Mouse (Mus musculus) forebrain, embryonic 10.5 days (tissue): ENCODE results near the gene Kctd2. TPM values are rescaled to one million over a fixed set of nuclear protein-coding genes. Genes with fewer than 3 reads are reported as not detected.

Source experiments
- DNase-seq: peaks from one replicate; pipeline ENCODE4 v3.0.0-alpha.2; 2017; ENCODE audit warnings: low spot score; ENCODE audit errors: extremely low spot score
- H3K27ac ChIP-seq: fragments of 300-500 bp; sonication (generic); 2 replicates; pipeline ENCODE4 v1.5.1; 2016; ENCODE audit warnings: mild to moderate bottlenecking
- H3K27me3 ChIP-seq: fragments of 300-500 bp; sonication (generic); 2 replicates; pipeline ENCODE4 v1.6.1; 2016; ENCODE audit warnings: mild to moderate bottlenecking; ENCODE audit not compliant: poor library complexity, severe bottlenecking
- H3K36me3 ChIP-seq: fragments of 300-500 bp; sonication (generic); replicated peaks from 2 replicates; pipeline ENCODE4 v1.6.1; 2016; ENCODE audit warnings: mild to moderate bottlenecking, moderate library complexity
- H3K4me1 ChIP-seq: fragments of 300-500 bp; sonication (generic); 2 replicates; pipeline ENCODE4 v1.6.1; 2016
- H3K4me3 ChIP-seq: fragments of 300-500 bp; sonication (generic); 2 replicates; pipeline ENCODE4 v1.5.1; 2016; ENCODE audit warnings: mild to moderate bottlenecking, moderate library complexity
- H3K9me3 ChIP-seq: fragments of 300-500 bp; sonication (generic); 2 replicates; pipeline ENCODE4 v1.6.1; 2016; ENCODE audit warnings: mild to moderate bottlenecking, moderate library complexity
- WGBS: fragments of 180-500 bp; shearing (Covaris S2); methylation state at CpG from one replicate; pipeline ENCODE4 v1.1.7; 2016; 5-methylcytosine and 5-hydroxymethylcytosine counted together
- polyA plus RNA-seq: library from polyadenylated mRNA; unstranded; fragments of >200 nt; fragmentation: Nextera tagmentation; extraction: Ambion mirVana; gene quantifications from 2 replicates; pipeline ENCODE4 v1.2.1, GENCODE M21; 2016

The Kctd2 gene
- polyA plus RNA-seq, 1 experiment from 2014 or later: 8.9 TPM

DNA sequence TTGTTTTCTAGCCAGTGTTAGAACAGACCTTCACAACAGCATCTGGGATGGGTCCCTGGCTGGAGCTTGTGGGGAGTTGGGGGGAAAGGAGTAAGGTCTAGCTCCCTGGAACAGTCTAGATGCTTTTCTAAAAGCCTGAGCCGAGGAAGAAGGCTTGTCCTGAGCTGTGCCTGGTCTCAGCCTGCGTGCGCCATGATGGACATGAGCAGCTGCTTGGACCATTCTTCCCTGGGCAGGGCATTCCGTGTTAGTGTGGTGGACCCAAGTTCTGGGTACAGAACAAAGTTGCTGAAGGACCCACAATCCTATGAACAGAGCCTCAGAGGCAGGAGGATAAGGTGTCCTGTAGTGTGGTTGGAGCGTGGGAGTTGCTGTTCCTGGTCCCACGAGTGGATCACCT, 10.6 kb downstream of the Kctd2 start:
- Histone ChIP-seq H3K36me3 (peaks cover 80% of the 10 kb centered on the region), H3K4me1 (peaks cover 24% of the 10 kb centered on the region), H3K27ac (no peak overlapping the region), H3K9me3 (no peaks in the 10 kb centered on the region), H3K27me3 (no peaks in the 10 kb centered on the region), H3K4me3 (no peak overlapping the region)
- WGBS: 94% methylated on average over 6 of the region's 6 CpGs
- no peak for DNase-seq

DNA sequence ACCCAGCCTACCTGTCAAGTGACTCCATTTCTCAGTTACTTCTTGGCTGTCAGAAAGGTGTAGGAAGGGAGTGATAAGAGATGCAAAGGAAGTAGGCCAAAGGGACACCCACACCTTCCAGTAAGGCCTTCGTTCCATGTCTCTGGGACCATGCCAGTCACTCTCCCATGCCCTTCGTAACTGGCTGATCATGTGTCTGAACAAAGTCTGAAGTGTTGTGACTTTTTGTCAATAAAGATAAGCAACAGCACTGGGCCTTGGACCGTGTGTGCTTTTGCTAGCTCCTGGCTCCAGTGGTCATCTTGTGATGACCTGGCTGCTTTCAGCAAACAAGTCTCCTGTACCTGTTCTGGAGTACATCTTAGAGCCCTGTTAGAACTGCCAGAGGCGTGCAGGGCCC, 12.9 kb downstream of the Kctd2 start:
- H3K4me3 ChIP-seq: no peak overlapping the region
- DNase-seq: no peak
- 86% methylated on average over 4 of the region's 4 CpGs for WGBS

DNA sequence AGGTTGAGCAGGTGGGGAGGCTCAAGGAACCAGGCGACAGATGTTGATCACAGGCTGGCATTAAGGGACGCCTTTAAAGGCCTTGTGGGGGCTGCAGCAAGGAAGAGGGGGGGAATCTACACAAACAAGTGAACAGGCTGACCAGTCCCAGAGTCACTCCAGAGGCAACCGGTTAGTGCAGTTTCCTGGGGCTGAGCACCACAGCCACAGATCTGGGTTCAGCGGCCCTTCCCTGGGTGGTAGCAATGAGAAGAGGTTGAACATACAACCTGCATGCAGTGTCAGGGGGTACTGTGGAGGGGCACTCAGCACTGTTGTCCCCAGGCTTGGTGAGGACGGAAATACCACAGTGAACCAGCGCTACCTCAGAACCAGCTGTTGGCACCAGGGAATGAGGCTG, 13.4 kb downstream of the Kctd2 start:
- 84% methylated on average over 6 of the region's 6 CpGs for WGBS
- Histone ChIP-seq H3K4me3 (no peak overlapping the region), H3K9me3 (no peaks in the 10 kb centered on the region), H3K4me1 (peaks cover 24% of the 10 kb centered on the region), H3K27ac (peak overlapping the region; percentile 40), H3K36me3 (peaks cover 54% of the 10 kb centered on the region), H3K27me3 (no peaks in the 10 kb centered on the region)
- DNase-seq: no peak

More for the DNA sequence above, 12.9 kb downstream of the Kctd2 start:
- Histone ChIP-seq H3K27ac (0 out of 2 replicates have a peak overlapping the region, but pooled peaks have one; percentile 40), H3K9me3 (no peaks in the 10 kb centered on the region), H3K4me1 (peaks cover 30% of the 10 kb centered on the region), H3K27me3 (no peaks in the 10 kb centered on the region), H3K36me3 (peaks cover 58% of the 10 kb centered on the region)

- H3K4me1 ChIP-seq: peaks cover 22% of the 10 kb centered on the region
- H3K27me3 ChIP-seq: no peaks in the 10 kb centered on the region
- H3K9me3 ChIP-seq: peaks cover 7% of the 10 kb centered on the region; the same call in 1 of the 2 replicates
- peaks cover 30% of the 10 kb centered on the region for H3K36me3 ChIP-seq
- DNase-seq: peak; percentile 58
- peak overlapping the region; percentile 47 for H3K4me3 ChIP-seq
- H3K27ac ChIP-seq: peak overlapping the region; percentile 86
- 4% methylated on average over 31 of the region's 31 CpGs for WGBS
Observed at GRCm38 (mm10) chr11:115435596-115436337, 15.8 kb downstream of the Kctd2 start.

GRCm38 (mm10) chr11:115437571-115438122, 17.7 kb downstream of the Kctd2 start:
- H3K4me3 ChIP-seq: no peak overlapping the region
- peaks cover 11% of the 10 kb centered on the region for H3K36me3 ChIP-seq
- peaks cover 7% of the 10 kb centered on the region; the same call in 1 of the 2 replicates for H3K9me3 ChIP-seq
- H3K4me1 ChIP-seq: peaks cover 31% of the 10 kb centered on the region
- peaks cover 9% of the 10 kb centered on the region; the same call in 1 of the 2 replicates for H3K27me3 ChIP-seq
- no peak for DNase-seq
- H3K27ac ChIP-seq: no peak overlapping the region
- whole genome bisulfite sequencing: 84% methylated on average over 5 of the region's 5 CpGs

DNA sequence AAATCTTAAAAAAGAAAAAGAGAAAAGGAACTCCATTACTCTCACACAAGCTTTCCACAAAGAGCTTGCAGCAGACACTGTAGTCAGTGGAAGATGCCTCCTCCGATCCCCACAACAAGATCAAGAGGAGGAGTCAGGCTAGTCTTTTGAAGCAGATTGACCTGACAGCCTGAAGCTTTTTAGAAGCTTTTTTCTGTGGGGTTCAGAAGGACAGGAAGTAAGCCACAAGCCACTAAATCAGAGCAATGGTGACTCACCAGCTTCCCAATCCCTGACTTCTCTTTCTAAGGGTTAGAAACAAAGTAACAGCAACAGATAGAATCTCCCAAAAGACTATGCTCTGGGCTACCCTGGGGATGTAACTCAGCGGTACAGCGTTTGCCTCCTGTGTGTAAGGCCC, 19.4 kb downstream of the Kctd2 start:
- Histone ChIP-seq H3K27me3 (peaks cover 9% of the 10 kb centered on the region; the same call in 1 of the 2 replicates), H3K36me3 (no peaks in the 10 kb centered on the region), H3K4me3 (no peak overlapping the region), H3K9me3 (peaks cover 7% of the 10 kb centered on the region; the same call in 1 of the 2 replicates), H3K27ac (no peak overlapping the region), H3K4me1 (peaks cover 31% of the 10 kb centered on the region)
- 85% methylated on average over 3 of the region's 3 CpGs for WGBS
- DNase-seq: no peak

DNA sequence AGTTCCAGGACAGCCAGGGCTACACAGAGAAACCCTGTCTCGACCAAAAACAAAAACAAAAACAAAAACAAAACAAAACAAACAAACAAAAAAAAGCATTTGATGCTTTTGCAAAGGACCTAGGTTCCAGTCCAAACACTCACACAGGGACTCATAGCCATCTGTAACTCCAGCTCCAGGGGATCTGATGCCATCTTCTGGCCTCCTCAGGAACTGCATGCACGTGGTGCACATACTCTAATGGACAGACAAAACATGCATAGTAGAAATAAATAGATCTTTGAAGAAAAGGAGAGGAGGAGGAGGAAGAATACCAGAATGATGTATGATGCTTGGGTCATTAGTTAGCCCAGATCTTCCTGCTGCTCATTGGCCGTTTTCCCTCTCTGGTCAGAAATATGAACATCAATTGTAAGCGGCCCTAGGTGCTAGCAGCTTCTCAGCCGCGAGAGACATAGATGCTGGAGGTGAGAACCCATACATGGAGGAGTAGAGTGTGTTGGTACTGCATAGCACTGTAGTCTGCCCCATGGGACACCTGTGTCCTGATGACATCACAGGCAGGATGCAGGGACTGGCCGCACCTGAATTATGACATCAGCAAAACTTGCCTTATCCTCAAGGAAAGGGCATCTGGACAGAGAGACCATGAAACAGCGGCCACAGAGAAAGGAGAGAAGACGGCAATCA, 20.1 kb downstream of the Kctd2 start, which contains the start of gene Trim80:
Trim80 (plus strand) TSS at position 640 of the 690 bp plus-strand sequence.
- Histone ChIP-seq H3K4me3 (no peak within 1 kb of the TSS), H3K27me3 (peaks cover 9% of the 10 kb centered on the region; the same call in 1 of the 2 replicates), H3K9me3 (peaks cover 7% of the 10 kb centered on the region; the same call in 1 of the 2 replicates), H3K4me1 (peaks cover 27% of the 10 kb centered on the region), H3K36me3 (no peaks in the 10 kb centered on the region), H3K27ac (no peak within 1 kb of the TSS; the same call in 1 of the 2 replicates)
- DNase-seq: no peak
- WGBS: 96% methylated on average over 9 of the region's 9 CpGs

DNA sequence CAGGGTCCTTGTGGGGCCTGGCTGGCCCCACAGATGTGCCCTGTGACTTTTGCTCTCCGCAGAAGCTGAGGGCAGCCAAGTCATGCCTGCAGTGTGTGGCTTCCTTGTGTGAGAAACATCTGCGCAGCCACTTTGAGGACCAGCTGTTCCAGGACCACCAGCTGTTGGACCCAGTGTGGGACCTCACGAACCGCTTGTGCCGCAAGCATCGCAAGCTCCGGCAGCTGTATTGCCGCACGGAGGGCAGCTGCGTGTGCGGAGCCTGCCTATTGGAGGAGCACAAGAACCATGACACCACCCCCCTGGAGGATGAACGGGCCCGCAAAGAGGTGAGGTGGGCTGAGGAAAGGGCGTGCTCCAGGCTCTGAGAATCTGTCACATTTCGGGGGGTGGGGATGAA, 21.5 kb downstream of the Kctd2 start:
- Histone ChIP-seq H3K27ac (no peak overlapping the region; the same call in 1 of the 2 replicates), H3K27me3 (peaks cover 14% of the 10 kb centered on the region; the same call in 1 of the 2 replicates), H3K4me3 (no peak overlapping the region), H3K9me3 (peaks cover 7% of the 10 kb centered on the region; the same call in 1 of the 2 replicates), H3K4me1 (peaks cover 13% of the 10 kb centered on the region), H3K36me3 (no peaks in the 10 kb centered on the region)
- no peak for DNase-seq
- WGBS: 53% methylated on average over 15 of the region's 15 CpGs

DNA sequence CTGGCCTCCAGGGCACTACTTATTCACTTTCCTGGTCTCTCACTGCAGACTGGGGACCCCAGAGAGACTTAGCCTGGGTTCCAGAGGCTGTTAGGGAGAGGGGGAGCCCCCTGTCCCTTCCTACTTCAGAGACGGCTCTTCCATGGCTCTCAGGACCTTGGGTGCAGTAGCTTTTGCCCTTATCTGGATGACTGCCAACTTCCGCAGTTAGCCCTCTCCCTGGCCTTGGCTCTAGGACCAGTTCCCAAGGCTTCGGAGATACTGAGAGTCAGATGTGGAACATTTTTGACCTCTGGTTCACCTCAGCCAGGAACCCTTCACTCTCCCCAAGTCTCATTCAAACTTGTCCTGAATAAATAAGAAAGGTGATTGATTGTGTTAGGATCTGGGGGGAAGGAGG, 27.0 kb downstream of the Kctd2 start:
- Histone ChIP-seq H3K27ac (no peak overlapping the region), H3K4me3 (no peak overlapping the region), H3K9me3 (no peaks in the 10 kb centered on the region), H3K27me3 (peaks cover 9% of the 10 kb centered on the region; the same call in 1 of the 2 replicates), H3K36me3 (no peaks in the 10 kb centered on the region), H3K4me1 (peaks cover 33% of the 10 kb centered on the region)
- 93% methylated on average over 3 of the region's 3 CpGs for WGBS
- DNase-seq: no peak

GRCm38 (mm10) chr11:115447321-115447885, 27.5 kb downstream of the Kctd2 start:
- H3K4me3 ChIP-seq: no peak overlapping the region

GRCm38 (mm10) chr11:115448075-115448474, 28.1 kb downstream of the Kctd2 start:
- no peak overlapping the region for H3K4me3 ChIP-seq
- 89% methylated on average over 16 of the region's 16 CpGs for WGBS
- H3K36me3 ChIP-seq: no peaks in the 10 kb centered on the region
- H3K27me3 ChIP-seq: peaks cover 9% of the 10 kb centered on the region; the same call in 1 of the 2 replicates
- 0 out of 2 replicates have a peak overlapping the region, but pooled peaks have one; percentile 16 for H3K27ac ChIP-seq
- no peak for DNase-seq
- H3K9me3 ChIP-seq: no peaks in the 10 kb centered on the region
- H3K4me1 ChIP-seq: peaks cover 33% of the 10 kb centered on the region

More at GRCm38 (mm10) chr11:115447321-115447885, 27.5 kb downstream of the Kctd2 start:
- Histone ChIP-seq H3K27me3 (peaks cover 9% of the 10 kb centered on the region; the same call in 1 of the 2 replicates), H3K27ac (0 out of 2 replicates have a peak overlapping the region, but pooled peaks have one; percentile 16), H3K36me3 (no peaks in the 10 kb centered on the region), H3K4me1 (peaks cover 33% of the 10 kb centered on the region), H3K9me3 (no peaks in the 10 kb centered on the region)
- no peak for DNase-seq
- 91% methylated on average over 11 of the region's 11 CpGs for WGBS

- Histone ChIP-seq H3K9me3 (no peaks in the 10 kb centered on the region), H3K36me3 (no peaks in the 10 kb centered on the region), H3K4me1 (peaks cover 33% of the 10 kb centered on the region), H3K27ac (0 out of 2 replicates have a peak overlapping the region, but pooled peaks have one; percentile 26), H3K4me3 (no peak overlapping the region), H3K27me3 (peaks cover 9% of the 10 kb centered on the region; the same call in 1 of the 2 replicates)
- 59% methylated on average over 7 of the region's 7 CpGs for WGBS
- no peak for DNase-seq
Observed at GRCm38 (mm10) chr11:115448998-115449397, 29.1 kb downstream of the Kctd2 start.
